Mouse (Mus musculus) liver, embryonic 13.5 days (tissue): ENCODE measurements around the gene Lman1l. TPM values are rescaled to one million over a fixed set of nuclear protein-coding genes. Genes with fewer than 3 reads are reported as not detected.

Source experiments
- ATAC-seq: fragments of 200-750 bp; cut with Nextera tagmentation; 2 replicates; pipeline ENCODE4 v1.8.0; 2017; ENCODE audit warnings: low read depth, mild to moderate bottlenecking, moderate number of reproducible peaks, moderate library complexity
- DNase-seq: peaks from one replicate; pipeline ENCODE4 v3.0.0; 2022
- H3K27ac ChIP-seq: fragments of 300-500 bp; sonication (generic); 2 replicates; pipeline ENCODE4 v1.5.1; 2015; ENCODE audit warnings: moderate library complexity, mild to moderate bottlenecking, inconsistent platforms
- H3K27me3 ChIP-seq: fragments of 300-500 bp; sonication (generic); 2 replicates; pipeline ENCODE4 v1.6.1; 2015; ENCODE audit warnings: mild to moderate bottlenecking, inconsistent platforms
- H3K36me3 ChIP-seq: fragments of 300-500 bp; sonication (generic); 2 replicates; pipeline ENCODE4 v1.6.1; 2015; ENCODE audit warnings: mild to moderate bottlenecking, inconsistent platforms
- H3K4me1 ChIP-seq: fragments of 300-500 bp; sonication (generic); replicated peaks from 2 replicates; pipeline ENCODE4 v1.6.1; 2015; ENCODE audit warnings: inconsistent platforms
- H3K4me2 ChIP-seq: fragments of 300-500 bp; sonication (generic); 2 replicates; pipeline ENCODE4 v1.6.1; 2015; ENCODE audit warnings: inconsistent platforms, mild to moderate bottlenecking, moderate library complexity
- H3K4me3 ChIP-seq: fragments of 300-500 bp; sonication (generic); replicated peaks from 2 replicates; pipeline ENCODE4 v1.5.1; 2015; ENCODE audit warnings: mild to moderate bottlenecking, inconsistent platforms
- H3K9ac ChIP-seq: fragments of 300-500 bp; sonication (generic); 2 replicates; pipeline ENCODE4 v1.6.1; 2015; ENCODE audit warnings: mild to moderate bottlenecking, inconsistent platforms
- H3K9me3 ChIP-seq: fragments of 300-500 bp; sonication (generic); replicated peaks from 2 replicates; pipeline ENCODE4 v1.6.1; 2016; ENCODE audit warnings: inconsistent platforms
- WGBS: fragments of 180-500 bp; shearing (Covaris S2); methylation state at CpG from one replicate; pipeline ENCODE4 v1.1.7; 2015; ENCODE audit not compliant: insufficient replicate concordance; 5-methylcytosine and 5-hydroxymethylcytosine counted together
- polyA plus RNA-seq: library from polyadenylated mRNA; unstranded; fragments of >200 nt; fragmentation: Nextera tagmentation; extraction: Ambion mirVana; gene quantifications from 2 replicates; pipeline ENCODE4 v1.2.1, GENCODE M21; 2015

Gene Lman1l
- polyA plus RNA-seq, 1 experiment from 2014 or later = 0.06 TPM

GRCm38 (mm10) chr9:57568500-57568899 is 52.1 kb downstream of the Lman1l start:
- 83% methylated on average over 6 of the region's 6 CpGs for WGBS

GRCm38 (mm10) chr9:57566846-57567245 is 53.7 kb downstream of the Lman1l start:
- H3K27me3 ChIP-seq = no peaks in the 10 kb centered on the region
- 51% methylated on average over 8 of the region's 8 CpGs for WGBS
- no peak for DNase-seq
- H3K9ac ChIP-seq = no peak overlapping the region
- peaks cover 32% of the 10 kb centered on the region for H3K4me1 ChIP-seq
- no peak overlapping the region for H3K4me3 ChIP-seq
- no peak for ATAC-seq
- H3K36me3 ChIP-seq = peaks cover 34% of the 10 kb centered on the region
- H3K9me3 ChIP-seq = no peaks in the 10 kb centered on the region
- no peak overlapping the region for H3K4me2 ChIP-seq
- H3K27ac ChIP-seq = no peak overlapping the region

More at GRCm38 (mm10) chr9:57568500-57568899, 52.1 kb downstream of the Lman1l start:
- Histone ChIP-seq H3K4me2 (no peak overlapping the region), H3K9ac (no peak overlapping the region), H3K27ac (no peak overlapping the region), H3K4me3 (no peak overlapping the region), H3K36me3 (peaks cover 34% of the 10 kb centered on the region), H3K27me3 (no peaks in the 10 kb centered on the region), H3K4me1 (peaks cover 16% of the 10 kb centered on the region), H3K9me3 (no peaks in the 10 kb centered on the region)
- DNase-seq = no peak
- no peak for ATAC-seq

GRCm38 (mm10) chr9:57565741-57566221 is 54.8 kb downstream of the Lman1l start:
- DNase-seq (no peak), ATAC-seq (no peak)
- 54% methylated on average over 10 of the region's 10 CpGs for WGBS
- Histone ChIP-seq H3K9ac (no peak overlapping the region), H3K4me1 (peaks cover 40% of the 10 kb centered on the region), H3K4me3 (no peak overlapping the region), H3K4me2 (no peak overlapping the region), H3K27me3 (no peaks in the 10 kb centered on the region), H3K36me3 (peaks cover 30% of the 10 kb centered on the region), H3K27ac (no peak overlapping the region), H3K9me3 (no peaks in the 10 kb centered on the region)

GRCm38 (mm10) chr9:57564609-57565008 is 56.0 kb downstream of the Lman1l start:
- no peak overlapping the region for H3K4me3 ChIP-seq
- H3K27ac ChIP-seq = no peak overlapping the region
- H3K9me3 ChIP-seq = no peaks in the 10 kb centered on the region
- DNase-seq (no peak), ATAC-seq (no peak)
- H3K36me3 ChIP-seq = peaks cover 20% of the 10 kb centered on the region
- WGBS = 78% methylated on average over 6 of the region's 6 CpGs
- H3K4me1 ChIP-seq = peaks cover 46% of the 10 kb centered on the region
- H3K27me3 ChIP-seq = no peaks in the 10 kb centered on the region
- no peak overlapping the region for H3K9ac ChIP-seq
- no peak overlapping the region for H3K4me2 ChIP-seq

GRCm38 (mm10) chr9:57562896-57563372 is 57.6 kb downstream of the Lman1l start:
- WGBS = 33% methylated on average over 4 of the region's 4 CpGs
- no peaks in the 10 kb centered on the region for H3K27me3 ChIP-seq
- no peak for DNase-seq
- no peak overlapping the region for H3K9ac ChIP-seq
- H3K9me3 ChIP-seq = no peaks in the 10 kb centered on the region
- no peak overlapping the region for H3K4me3 ChIP-seq
- H3K4me1 ChIP-seq = peaks cover 46% of the 10 kb centered on the region
- H3K4me2 ChIP-seq = peak overlapping the region; percentile 81
- peak overlapping the region; percentile 58 for H3K27ac ChIP-seq
- H3K36me3 ChIP-seq = peaks cover 4% of the 10 kb centered on the region
- ATAC-seq = no peak

GRCm38 (mm10) chr9:57561711-57562099 is 58.9 kb downstream of the Lman1l start:
- Histone ChIP-seq H3K4me1 (peaks cover 41% of the 10 kb centered on the region), H3K4me3 (peak overlapping the region; percentile 73), H3K27ac (peak overlapping the region; percentile 58; the same call in 1 of the 2 replicates), H3K36me3 (peaks cover under 1% of the 10 kb centered on the region; the same call in 1 of the 2 replicates), H3K27me3 (no peaks in the 10 kb centered on the region), H3K9me3 (no peaks in the 10 kb centered on the region), H3K4me2 (peak overlapping the region; percentile 81), H3K9ac (peak overlapping the region; percentile 75)
- no peak for DNase-seq
- WGBS = 63% methylated on average over 13 of the region's 13 CpGs
- no peak for ATAC-seq

GRCm38 (mm10) chr9:57560861-57561710 is 59.5 kb downstream of the Lman1l start, which contains the start of gene Scamp2:
Gene Scamp2 (plus strand): TSS chr9:57560943.
- H3K9ac ChIP-seq = peak within 1 kb of the TSS; percentile 75
- H3K4me3 ChIP-seq = peak within 1 kb of the TSS; percentile 73
- H3K4me1 ChIP-seq = peaks cover 41% of the 10 kb centered on the region
- DNase-seq (peak; percentile 90), ATAC-seq (peak; percentile 99)
- no peaks in the 10 kb centered on the region for H3K9me3 ChIP-seq
- under 1% methylated on average over 37 of the region's 37 CpGs for WGBS
- H3K27ac ChIP-seq = peak within 1 kb of the TSS; percentile 62; the same call in 1 of the 2 replicates
- H3K27me3 ChIP-seq = no peaks in the 10 kb centered on the region
- peak within 1 kb of the TSS; percentile 81 for H3K4me2 ChIP-seq
- no peaks in the 10 kb centered on the region for H3K36me3 ChIP-seq

GRCm38 (mm10) chr9:57560263-57560662 is 60.3 kb downstream of the Lman1l start:
- peak overlapping the region; percentile 73 for H3K4me3 ChIP-seq
- DNase-seq = no peak
- no peak for ATAC-seq
- 21% methylated on average over 7 of the region's 7 CpGs for whole genome bisulfite sequencing
- H3K9me3 ChIP-seq = no peaks in the 10 kb centered on the region
- peak overlapping the region; percentile 75 for H3K9ac ChIP-seq
- no peaks in the 10 kb centered on the region for H3K27me3 ChIP-seq
- H3K4me2 ChIP-seq = peak overlapping the region; percentile 81
- H3K27ac ChIP-seq = no peak overlapping the region
- H3K4me1 ChIP-seq = peaks cover 36% of the 10 kb centered on the region
- H3K36me3 ChIP-seq = no peaks in the 10 kb centered on the region

GRCm38 (mm10) chr9:57559568-57559967 is 61.0 kb downstream of the Lman1l start:
- ATAC-seq = no peak
- H3K4me3 ChIP-seq = no peak overlapping the region
- WGBS = 44% methylated on average over 2 of the region's 2 CpGs

GRCm38 (mm10) chr9:57558625-57559024 is 61.9 kb downstream of the Lman1l start:
- H3K9ac ChIP-seq = no peak overlapping the region
- H3K4me1 ChIP-seq = peaks cover 31% of the 10 kb centered on the region
- H3K36me3 ChIP-seq = no peaks in the 10 kb centered on the region
- no peaks in the 10 kb centered on the region for H3K9me3 ChIP-seq
- no peaks in the 10 kb centered on the region for H3K27me3 ChIP-seq
- no peak overlapping the region for H3K27ac ChIP-seq
- H3K4me3 ChIP-seq = no peak overlapping the region
- no peak overlapping the region for H3K4me2 ChIP-seq
- DNase-seq = no peak
- ATAC-seq = no peak
- 59% methylated on average over 4 of the region's 4 CpGs for WGBS

More at GRCm38 (mm10) chr9:57559568-57559967, 61.0 kb downstream of the Lman1l start:
- H3K4me1 ChIP-seq = peaks cover 36% of the 10 kb centered on the region
- DNase-seq = no peak
- H3K9me3 ChIP-seq = no peaks in the 10 kb centered on the region
- no peak overlapping the region for H3K4me2 ChIP-seq
- no peaks in the 10 kb centered on the region for H3K36me3 ChIP-seq
- no peak overlapping the region for H3K27ac ChIP-seq
- no peaks in the 10 kb centered on the region for H3K27me3 ChIP-seq
- no peak overlapping the region for H3K9ac ChIP-seq

GRCm38 (mm10) chr9:57557215-57557614 is 63.4 kb downstream of the Lman1l start:
- no peaks in the 10 kb centered on the region for H3K36me3 ChIP-seq
- no peak overlapping the region for H3K27ac ChIP-seq
- H3K9me3 ChIP-seq = no peaks in the 10 kb centered on the region
- DNase-seq (no peak), ATAC-seq (no peak)
- no peak overlapping the region for H3K4me3 ChIP-seq
- H3K27me3 ChIP-seq = no peaks in the 10 kb centered on the region
- no peak overlapping the region for H3K4me2 ChIP-seq
- no peak overlapping the region for H3K9ac ChIP-seq
- 57% methylated on average over 3 of the region's 3 CpGs for WGBS
- peaks cover 20% of the 10 kb centered on the region for H3K4me1 ChIP-seq
